Mouse (Mus musculus) kidney, postnatal 25 days (tissue): ENCODE results near the gene Kansl1l.
A peak's percentile ranks its signal among the peaks of the same experiment; 100 is the strongest.

Experiments
- DNase-seq, 2 experiments: peaks; one replicate each; pipeline ENCODE4 v3.0.0; 2021; ENCODE audit warnings: mixed read lengths in 2 of 2

Gene Kansl1l

GRCm38 (mm10) chr1:66817453-66817839, at the start of gene Kansl1l:
Gene Kansl1l (minus strand): TSS chr1:66817562.
- peak; percentile 97 to 98 for DNase-seq

DNA sequence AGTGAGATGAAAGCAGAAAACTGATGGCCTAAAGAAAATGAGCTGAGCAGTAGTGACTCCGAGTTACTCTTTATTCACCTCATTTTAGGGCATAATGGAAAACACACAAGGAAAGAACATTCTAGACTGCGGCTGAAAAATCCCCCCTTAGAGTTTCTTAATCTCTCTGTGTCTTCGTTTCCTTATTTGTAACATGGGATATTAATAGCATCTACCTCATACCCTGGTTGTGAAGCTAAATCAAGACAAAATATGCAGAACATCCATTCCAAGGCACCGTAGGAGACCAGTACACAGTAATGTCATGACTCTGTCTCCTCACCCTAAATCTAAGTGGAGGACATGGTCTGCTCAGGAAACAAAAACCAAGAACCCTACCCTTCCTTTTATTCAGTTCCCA, 48.3 kb upstream of the Kansl1l start:
- DNase-seq, result no peak

DNA sequence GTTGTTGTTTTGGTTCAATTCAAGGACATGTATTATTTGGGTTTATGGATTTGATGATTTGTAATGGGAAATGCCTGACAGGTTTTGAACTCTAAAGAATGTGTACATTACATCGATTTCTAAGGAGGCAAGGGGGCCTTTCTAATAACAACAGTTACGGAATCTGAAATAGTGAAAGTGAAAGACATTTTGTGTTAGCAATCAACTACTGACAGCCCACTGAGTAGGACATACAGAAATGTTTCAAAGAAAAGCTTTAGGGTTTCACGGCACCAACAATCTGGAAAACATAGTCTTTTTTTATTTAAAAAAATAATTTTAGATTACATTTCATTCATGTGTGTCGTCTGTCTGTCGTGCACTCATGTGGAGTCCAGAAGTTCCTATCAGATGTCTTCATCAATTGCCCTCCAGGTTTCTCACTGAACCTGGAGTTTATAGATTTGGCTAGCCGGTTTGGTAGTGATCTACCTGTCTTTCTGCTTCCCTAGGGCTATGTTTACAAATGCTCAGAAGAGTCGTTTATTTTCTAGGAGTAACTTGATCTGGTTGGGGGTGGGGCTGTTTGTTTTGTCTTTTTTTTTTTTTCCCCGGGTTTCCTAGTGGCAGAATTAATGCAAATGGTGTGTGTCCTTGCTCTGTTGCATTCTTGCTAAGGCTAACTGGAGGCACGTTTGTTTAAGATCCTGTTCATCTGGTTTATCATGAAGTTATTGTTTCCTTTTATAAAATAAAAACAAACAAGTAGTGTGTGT, 46.6 kb upstream of the Kansl1l start:
- no peak for DNase-seq

DNA sequence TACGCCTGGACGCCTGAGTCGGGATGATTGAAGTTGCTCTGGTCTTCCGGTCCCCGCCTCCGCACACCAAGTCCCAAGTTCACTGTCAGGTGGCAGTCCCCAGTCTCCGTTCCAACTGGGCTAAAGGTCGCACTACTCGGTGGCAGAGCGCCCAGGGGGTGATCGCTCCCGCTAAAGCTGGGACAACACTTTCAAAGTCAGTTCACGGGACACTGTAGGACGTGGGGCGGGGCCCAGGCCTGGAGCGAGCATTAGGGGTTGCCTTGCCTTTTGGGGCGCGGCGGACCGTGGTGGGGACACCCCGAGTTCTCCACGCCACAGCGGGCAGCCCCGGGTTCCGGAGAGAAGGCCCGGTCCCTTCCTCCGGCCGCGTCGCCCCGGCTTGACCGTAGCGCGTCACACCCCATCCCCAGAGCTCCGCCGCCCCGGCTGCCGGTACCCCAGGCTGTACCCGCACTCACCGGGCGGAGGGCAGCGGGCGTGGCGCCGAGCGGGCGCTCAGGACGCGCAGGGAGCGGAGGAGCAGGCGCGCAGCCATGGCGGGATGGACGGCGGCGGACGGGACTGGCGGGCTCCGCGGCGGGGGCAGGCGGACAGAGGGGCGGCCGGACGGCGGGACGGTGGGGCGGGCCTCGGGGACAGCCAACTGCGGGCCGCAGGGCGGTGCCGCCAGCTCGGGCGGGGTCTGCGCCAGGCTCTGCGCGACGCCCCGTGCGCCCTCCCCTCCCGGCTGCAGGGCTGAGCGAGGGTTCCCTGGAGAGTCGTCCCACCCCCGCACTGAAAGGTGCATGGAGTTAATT, 45.5 kb upstream of the Kansl1l start, which contains the start of gene Acadl:
Acadl (minus strand) TSS at position 566 of the 800 bp plus-strand sequence.
- DNase-seq, result peak; percentile 93 to 97

GRCm38 (mm10) chr1:66861764-66862672, 44.7 kb upstream of the Kansl1l start:
- peak in 1 of 2 experiments; percentile 42 for DNase-seq

- peak in 1 of 2 experiments; percentile 56 for DNase-seq
These were observed 30.1 kb upstream of the Kansl1l start for GRCm38 (mm10) chr1:66847506-66847905.

- no peak for DNase-seq
These were observed 28.4 kb upstream of the Kansl1l start for GRCm38 (mm10) chr1:66845690-66846318.

- DNase-seq, result no peak
These were observed 24.6 kb upstream of the Kansl1l start for GRCm38 (mm10) chr1:66841938-66842337.

DNA sequence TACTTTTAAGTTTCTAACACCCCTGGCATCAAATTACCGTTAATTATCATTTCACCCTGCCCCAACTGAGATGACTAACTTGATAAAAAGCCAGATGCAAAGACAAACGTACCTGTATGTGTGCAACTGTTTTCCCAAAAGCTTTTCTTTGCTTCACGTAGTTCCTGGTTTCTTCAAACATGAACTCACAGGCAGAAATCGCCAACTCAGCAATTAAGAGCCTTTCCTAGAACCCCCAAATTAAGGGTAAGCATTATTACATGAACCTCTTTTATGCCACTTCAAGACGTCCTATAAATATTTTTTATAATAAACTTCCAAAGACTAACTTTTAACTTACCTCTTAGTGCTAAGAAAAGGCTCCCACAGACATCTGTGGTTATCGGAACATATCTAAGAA, 24.1 kb upstream of the Kansl1l start:
- DNase-seq, result no peak

DNA sequence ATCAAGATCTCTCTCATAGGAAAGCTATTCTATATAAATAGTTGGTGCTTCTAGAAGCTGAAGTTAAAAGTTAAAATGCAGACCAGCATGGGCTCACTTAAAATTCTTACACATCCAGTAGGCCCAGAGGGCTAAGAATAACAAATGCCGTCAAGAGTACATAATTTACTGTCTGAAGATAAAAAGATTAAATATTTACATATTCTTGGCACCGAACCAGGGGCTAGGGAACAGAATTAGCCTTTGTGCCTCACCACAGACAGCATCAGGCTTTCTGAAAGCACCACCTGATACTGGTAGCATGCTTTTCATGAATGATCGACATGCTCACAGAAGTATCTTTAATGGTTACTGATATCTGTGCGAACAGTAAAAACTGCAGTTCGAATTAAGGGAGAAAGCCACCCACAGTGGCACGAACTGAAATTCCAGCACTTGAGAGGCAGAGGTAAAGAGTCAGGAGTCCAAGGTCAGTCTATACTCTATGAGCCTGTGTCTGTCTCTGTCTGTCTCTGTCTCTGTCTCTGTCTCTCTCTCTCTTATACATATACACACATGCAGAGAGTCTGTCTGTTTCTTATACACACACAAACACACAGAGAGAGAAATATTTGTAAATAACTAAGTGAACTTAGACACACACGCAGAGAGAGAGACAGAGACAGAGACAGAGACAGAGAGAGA, 22.5 kb upstream of the Kansl1l start:
- DNase-seq, result no peak

- DNase-seq, result no peak
These were observed 21.8 kb upstream of the Kansl1l start for GRCm38 (mm10) chr1:66839135-66839534.

- peak; percentile 86 to 93 for DNase-seq
These were observed 21.1 kb upstream of the Kansl1l start for GRCm38 (mm10) chr1:66838184-66839042.

- DNase-seq, result peak in 1 of 2 experiments; percentile 45
These were observed 19.8 kb upstream of the Kansl1l start for GRCm38 (mm10) chr1:66837207-66837606.

DNA sequence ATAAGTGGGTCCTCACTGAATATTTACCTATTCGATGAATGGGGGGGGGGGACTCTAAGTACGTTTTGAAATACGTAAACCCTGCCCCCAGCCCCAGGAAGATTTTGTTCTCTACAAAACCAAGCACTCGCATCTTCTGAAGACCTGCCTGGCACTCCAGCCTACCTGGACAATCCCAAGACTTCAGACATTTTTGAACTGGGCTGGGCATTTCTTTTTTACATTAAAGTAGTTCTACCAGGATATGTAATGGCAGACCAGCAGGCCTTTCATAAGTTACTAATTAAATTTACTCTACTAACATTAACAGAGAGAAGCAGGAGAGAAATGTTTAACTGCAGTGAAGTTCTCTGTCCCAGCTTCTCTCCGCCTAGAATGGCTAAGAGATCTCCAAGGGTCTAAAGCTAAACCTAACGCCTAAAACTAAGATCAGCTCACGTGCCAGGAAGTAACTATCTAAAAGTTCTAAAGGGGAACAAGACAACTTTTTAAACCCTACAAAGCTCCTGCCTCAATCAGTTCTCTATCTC, 15.3 kb upstream of the Kansl1l start:
- peak; percentile 43 to 46 for DNase-seq

GRCm38 (mm10) chr1:66831824-66832600, 14.7 kb upstream of the Kansl1l start:
- peak; percentile 58 to 71 for DNase-seq

- DNase-seq, result peak; percentile 23 to 44
These were observed 12.2 kb upstream of the Kansl1l start for GRCm38 (mm10) chr1:66829400-66830080.

DNA sequence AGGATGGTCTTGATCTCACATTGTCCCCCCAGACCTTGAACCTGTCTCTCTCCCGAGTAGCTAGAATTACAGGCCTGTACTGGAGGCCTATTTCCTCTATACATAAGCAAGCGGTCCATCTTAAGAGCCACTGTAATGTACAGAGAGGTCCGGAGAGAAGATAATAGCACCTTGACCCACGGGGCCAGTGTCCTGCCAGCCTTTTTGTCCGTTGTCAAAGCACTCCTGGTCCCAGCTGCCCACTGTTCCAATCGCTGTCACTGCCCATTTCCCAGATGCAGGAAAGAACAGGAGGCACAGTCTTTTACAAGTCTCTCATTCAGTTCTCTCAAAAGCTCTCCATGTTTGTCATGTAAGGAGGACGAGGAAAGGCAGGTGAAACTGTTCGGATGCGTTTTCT, 4.6 kb upstream of the Kansl1l start:
- no peak for DNase-seq

GRCm38 (mm10) chr1:66820241-66820640, 2.9 kb upstream of the Kansl1l start:
- peak; percentile 42 to 44 for DNase-seq

GRCm38 (mm10) chr1:66817865-66818315, 528 bp upstream of the Kansl1l start:
- peak in 1 of 2 experiments; percentile 32 for DNase-seq
